Mouse (Mus musculus) lung, adult 2 months (tissue): ENCODE data around the gene Zfp697. TPM values are rescaled to one million over a fixed set of nuclear protein-coding genes. Genes with fewer than 3 reads are reported as not detected.
"Not testable (repeated sequence)": the region's sequence is repeated elsewhere in the genome, so short reads cannot be mapped to it uniquely, and the experiment has no call there.

Experiments used
- DNase-seq: peaks from one replicate; pipeline ENCODE4 v3.0.0; 2022
- H3K4me1 ChIP-seq: fragments of 200-500 bp; 2 replicates; pipeline ENCODE4 v1.6.1; 2011; ENCODE audit warnings: low read length; ENCODE audit not compliant: control insufficient read depth, insufficient read depth
- H3K4me3 ChIP-seq: fragments of 200-500 bp; replicated peaks from 2 replicates; pipeline ENCODE3; 2011; ENCODE audit warnings: low read depth, mild to moderate bottlenecking, control low read depth, low read length; ENCODE audit errors: extremely low read depth
- CTCF ChIP-seq: fragments of 200-500 bp; IDR thresholded peaks from 2 replicates; pipeline ENCODE4 v1.5.1; 2011; ENCODE audit warnings: mild to moderate bottlenecking, low read length, control low read depth; ENCODE audit not compliant: insufficient read depth
- POLR2A ChIP-seq: fragments of 200-500 bp; IDR thresholded peaks from 2 replicates; pipeline ENCODE4 v1.6.1; 2011; ENCODE audit warnings: low read depth, mild to moderate bottlenecking, control low read depth, low read length, borderline replicate concordance; ENCODE audit errors: extremely low read depth
- WGBS: fragments of 180-500 bp; shearing (Covaris S2); methylation state at CpG from one replicate; pipeline ENCODE4 v1.1.7; 2018; 5-methylcytosine and 5-hydroxymethylcytosine counted together
- polyA plus RNA-seq: library from polyadenylated mRNA; depleted of rRNA; stranded (reverse); fragments of >200 nt; gene quantifications from 2 replicates; pipeline ENCODE4 v1.2.3, GENCODE M21; 2012

Gene Zfp697
- polyA plus RNA-seq, 1 experiment, result 17.0 TPM

DNA sequence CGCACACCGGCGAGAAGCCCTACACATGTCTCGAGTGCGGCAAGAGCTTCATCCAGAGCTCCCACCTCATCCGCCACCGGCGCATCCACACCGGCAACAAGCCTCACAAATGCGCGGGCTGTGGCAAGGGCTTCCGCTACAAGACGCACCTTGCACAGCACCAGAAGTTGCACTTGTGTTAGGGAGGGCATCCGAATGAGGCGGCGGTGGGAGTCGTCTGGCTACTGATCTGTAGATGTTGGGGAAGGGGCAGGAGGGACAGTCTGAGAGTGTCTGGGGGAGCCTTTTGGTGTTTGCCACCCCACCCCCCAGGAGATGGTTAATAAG is 46.2 kb downstream of the Zfp697 start:
- peak overlapping the region; percentile 68 for H3K4me3 ChIP-seq
- no peak for TF ChIP-seq CTCF
- no peak for TF ChIP-seq POLR2A
- H3K4me1 ChIP-seq, result peaks cover 5% of the 10 kb centered on the region; the same call in 1 of the 2 replicates
- no peak for DNase-seq
- 38% methylated on average over 17 of the region's 17 CpGs for WGBS

DNA sequence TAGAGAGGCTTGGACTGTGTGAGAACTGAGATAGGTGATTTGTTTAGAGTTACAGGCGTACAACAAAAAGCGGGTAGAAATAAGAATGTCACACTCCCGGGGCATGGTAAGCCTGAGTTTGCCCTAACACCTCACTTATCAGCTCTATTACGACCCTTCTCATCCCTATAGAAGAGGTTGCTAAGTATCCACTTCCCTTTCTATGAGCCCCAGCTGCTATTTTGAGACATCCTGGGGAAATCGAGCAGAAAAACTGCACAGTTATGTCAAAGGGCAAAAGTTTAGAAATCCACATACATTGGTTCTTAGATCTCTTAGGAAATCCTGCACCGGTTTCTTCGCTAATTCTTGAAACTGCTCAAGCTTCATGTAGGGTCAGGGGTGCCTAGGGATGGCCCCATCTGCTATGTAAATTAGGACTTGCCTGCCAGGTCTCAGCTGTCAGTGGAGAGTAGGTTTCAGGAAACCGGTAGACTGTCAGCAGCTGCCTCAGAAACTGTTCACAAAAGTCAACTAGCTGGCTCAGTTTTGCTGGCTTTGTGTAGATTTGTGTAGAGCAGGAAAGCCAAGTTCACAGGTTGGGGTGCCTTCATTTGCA is 46.8 kb downstream of the Zfp697 start:
- H3K4me3 ChIP-seq, result no peak overlapping the region
- WGBS, result 59% methylated on average over 8 of the region's 8 CpGs
- H3K4me1 ChIP-seq, result peaks cover 5% of the 10 kb centered on the region; the same call in 1 of the 2 replicates
- TF ChIP-seq CTCF (no peak), POLR2A (no peak)
- DNase-seq, result no peak

DNA sequence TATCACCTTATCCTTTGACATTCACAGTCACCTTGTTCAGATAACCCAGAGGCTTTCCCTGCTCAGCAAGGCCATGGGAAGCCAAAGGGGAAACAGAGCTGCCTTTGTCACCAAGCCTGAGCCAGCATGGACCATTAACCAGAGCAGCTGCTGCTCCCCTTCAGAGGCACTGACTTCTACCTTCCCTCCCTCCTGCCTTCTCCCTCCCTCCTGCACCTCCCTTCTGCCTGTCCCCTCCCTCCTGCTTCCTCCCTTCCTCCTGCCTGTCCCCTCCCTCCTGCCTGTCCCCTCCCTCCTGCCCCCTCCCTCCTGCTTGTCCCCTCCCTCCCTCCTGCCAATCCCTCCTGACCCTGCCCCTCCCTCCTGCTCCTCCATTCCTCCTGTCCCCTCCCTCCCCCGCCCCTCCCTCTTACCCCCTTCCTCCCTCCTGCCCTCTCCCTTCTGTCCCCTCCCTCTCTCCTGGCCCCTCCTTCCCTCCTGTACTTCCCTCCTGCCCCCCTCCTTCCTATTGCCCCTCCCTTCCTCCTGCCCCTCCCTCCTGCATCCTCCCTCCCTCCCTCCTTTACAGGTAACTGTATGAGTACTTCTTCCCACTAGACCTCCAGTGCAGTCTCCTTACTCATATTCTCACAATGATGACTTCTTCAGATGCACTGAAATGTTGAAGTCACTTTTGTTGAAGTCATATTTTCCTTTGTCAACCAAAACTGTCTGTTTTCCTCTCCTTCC is 52.0 kb downstream of the Zfp697 start:
- DNase-seq, result no peak

DNA sequence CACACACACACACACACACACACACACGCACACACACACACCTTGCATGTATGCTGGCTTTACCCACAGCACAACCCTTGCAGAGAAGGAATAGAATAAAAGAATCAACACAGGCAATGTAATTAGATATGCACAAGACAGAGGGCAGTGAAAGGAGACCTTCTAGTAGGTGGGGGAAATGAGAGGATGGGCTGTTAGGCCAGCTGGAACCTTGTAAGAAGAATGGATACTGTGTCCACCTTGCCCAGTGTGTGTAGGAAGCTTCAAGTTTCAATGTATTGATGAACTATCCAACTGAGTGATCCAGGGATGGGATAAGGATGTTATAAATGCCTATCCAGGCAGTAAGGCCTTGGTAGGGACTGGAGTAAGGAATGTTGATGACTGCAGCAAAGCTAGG is 52.8 kb downstream of the Zfp697 start:
- TF ChIP-seq CTCF (no peak), POLR2A (no peak)
- no peak overlapping the region for H3K4me3 ChIP-seq
- WGBS, result 71% methylated on average over 1 of the region's 1 CpGs
- no peak for DNase-seq
- H3K4me1 ChIP-seq, result no peaks in the 10 kb centered on the region

More for the DNA sequence above, 52.0 kb downstream of the Zfp697 start:
- Histone ChIP-seq H3K4me3 (no peak overlapping the region), H3K4me1 (no peaks in the 10 kb centered on the region)
- TF ChIP-seq CTCF (no peak), POLR2A (no peak)
- WGBS, result no CpG with 5 or more reads among the region's 1 CpGs

DNA sequence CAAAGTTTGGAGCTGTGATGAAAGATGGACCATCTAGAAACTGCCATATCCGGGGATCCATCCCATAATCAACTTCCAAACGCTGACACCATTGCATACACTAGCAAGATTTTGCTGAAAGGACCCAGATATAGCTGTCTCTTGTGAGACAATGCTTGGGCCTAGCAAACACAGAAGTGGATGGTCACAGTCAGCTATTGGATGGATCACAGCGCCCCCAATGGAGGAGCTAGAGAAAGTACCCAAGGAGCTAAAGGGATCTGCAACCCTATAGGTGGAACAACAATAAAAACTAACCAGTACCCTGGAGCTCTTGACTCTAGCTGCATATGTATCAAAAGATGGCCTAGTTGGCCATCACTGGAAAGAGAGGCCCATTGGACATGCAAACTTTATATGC is 60.0 kb downstream of the Zfp697 start:
- not testable (repeated sequence) for H3K4me3 ChIP-seq, DNase-seq, H3K4me1 ChIP-seq
- 51% methylated on average over 3 of the region's 3 CpGs for WGBS

DNA sequence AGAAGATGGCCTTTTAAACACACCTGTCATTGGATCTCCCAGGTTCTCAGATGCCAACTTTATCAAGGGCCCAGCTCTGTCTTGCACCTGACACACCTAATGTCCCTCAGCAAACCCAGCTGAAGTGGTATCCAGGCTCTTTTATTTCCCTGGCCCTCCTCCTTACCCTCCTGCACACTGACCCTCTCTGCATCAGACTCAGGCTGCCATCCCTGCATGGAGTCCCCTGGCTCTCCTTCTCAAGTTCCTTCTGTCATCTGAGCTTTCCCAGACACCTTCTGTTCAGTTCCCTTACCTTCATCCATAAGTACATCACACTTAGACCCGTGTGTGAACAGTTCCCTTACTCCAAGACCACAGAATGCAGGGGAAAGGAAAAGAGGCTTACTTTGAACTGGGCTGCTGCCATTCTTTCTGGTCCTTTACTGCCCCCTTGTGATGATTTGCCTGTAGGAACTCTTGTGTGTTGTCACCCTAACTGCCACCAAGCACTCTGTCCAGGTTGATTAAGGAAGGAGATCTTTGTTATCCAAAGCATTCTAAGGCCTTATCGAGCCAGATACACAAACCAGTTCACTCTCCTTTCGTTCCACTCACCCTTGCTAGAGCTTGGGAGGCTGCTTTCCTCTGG is 61.0 kb downstream of the Zfp697 start:
- WGBS, result 5% methylated on average over 3 of the region's 3 CpGs
- not testable (repeated sequence) for H3K4me3 ChIP-seq, DNase-seq, H3K4me1 ChIP-seq

DNA sequence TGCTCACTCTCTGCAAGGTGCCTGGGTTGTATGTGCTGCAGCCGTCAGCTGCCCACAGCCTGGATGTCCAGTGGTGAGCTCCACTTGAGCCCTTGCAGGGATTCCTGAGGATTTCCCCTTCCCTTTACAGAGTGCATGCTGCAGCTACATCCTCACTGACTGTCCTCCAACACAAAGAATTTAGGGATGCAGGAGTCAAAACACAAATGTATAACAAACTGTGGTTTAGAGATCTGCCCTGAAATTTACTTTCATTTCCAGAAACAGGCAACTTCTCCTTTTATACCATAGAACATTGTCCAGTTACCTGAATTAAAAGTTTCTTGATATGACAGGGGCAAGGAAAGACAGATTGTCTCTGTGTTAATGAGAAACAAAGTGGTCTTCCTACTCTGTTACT is 61.7 kb downstream of the Zfp697 start:
- not testable (repeated sequence) for DNase-seq, H3K4me1 ChIP-seq, H3K4me3 ChIP-seq
- 67% methylated on average over 1 of the region's 1 CpGs for WGBS

DNA sequence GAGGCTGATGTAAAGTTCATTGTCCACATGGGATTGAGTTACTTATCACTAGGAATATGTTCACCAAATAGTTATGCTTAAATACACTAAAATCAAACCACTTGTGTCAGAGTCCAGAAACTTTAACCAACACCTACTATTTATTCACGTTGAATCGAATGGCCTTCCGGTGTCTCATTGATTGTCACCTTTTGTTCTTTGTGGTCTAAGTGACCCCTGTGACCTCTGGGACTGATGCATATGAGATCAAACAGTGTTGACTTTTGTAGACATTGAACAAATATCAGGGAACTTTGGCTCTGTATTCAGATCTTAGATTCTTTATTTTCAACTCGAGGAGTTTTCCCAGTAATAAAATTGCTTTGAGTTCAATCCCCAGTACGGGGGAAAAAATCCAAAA is 71.5 kb downstream of the Zfp697 start:
- not testable (repeated sequence) for DNase-seq, H3K4me3 ChIP-seq, H3K4me1 ChIP-seq
- 66% methylated on average over 5 of the region's 5 CpGs for WGBS

DNA sequence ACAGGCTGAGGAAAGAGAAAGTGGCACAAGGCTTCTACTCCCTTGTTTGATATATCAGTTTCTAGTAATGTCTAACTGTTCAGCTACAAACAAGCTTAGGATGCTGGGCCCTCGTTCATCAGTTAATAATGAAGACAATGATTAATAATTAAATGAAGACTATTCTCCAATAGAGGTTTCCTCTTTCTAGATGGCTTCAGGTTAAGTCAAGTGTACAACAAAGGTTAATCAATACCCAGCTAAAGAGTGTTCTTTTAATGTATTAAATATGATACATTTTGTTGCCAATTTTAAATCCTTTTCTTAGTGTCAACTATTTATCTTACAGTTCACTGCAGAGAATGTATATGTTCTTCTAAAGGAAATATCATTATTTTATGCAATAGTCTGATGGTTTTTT is 74.8 kb downstream of the Zfp697 start, which contains the start of gene Gm4450:
Gene Gm4450 (minus strand): TSS at position 101 of the 400 bp plus-strand sequence.
- WGBS, result 67% methylated on average over 1 of the region's 1 CpGs
- DNase-seq, H3K4me3 ChIP-seq, H3K4me1 ChIP-seq: not testable (repeated sequence)

DNA sequence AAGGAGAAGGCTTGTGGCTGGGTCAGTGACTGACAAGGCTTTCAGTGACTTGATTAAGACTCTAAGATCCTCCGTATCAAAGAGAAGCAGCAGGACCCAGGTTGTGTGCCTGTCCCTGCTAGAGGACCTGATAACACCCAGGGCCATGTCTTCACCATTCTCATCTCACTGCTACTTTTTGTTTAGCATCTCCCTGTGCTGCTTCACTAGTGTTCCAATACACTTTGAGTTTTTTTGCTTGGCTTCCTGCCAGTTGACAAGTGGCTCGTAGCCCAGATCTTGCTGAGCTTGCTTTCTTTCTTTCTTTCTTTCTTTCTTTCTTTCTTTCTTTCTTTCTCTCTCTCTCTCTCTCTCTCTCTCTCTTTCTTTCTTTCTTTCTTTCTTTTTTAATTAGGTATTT is 87.1 kb downstream of the Zfp697 start:
- DNase-seq, H3K4me3 ChIP-seq, H3K4me1 ChIP-seq: not testable (repeated sequence)
- WGBS, result 0% methylated on average over 1 of the region's 2 CpGs

DNA sequence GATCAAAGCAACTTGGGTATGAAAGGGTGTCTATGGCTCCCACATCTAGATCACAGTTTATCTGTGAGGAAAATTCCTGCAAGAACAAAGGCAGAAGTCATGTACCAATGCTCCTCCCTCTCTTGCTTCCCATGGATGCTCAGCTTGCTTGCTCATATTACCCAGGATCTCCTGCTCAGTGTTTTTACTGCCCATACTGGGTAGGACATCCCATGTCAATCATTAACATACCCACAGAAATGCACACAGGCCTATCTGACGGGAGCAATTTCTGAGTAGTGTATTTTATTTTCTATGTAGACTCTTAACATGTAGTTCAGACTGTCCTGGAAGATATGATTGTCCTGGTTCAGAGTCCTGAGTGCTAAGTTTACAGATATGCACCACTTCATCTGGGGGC is 88.8 kb downstream of the Zfp697 start:
- WGBS, result no CpG with 5 or more reads among the region's 1 CpGs

DNA sequence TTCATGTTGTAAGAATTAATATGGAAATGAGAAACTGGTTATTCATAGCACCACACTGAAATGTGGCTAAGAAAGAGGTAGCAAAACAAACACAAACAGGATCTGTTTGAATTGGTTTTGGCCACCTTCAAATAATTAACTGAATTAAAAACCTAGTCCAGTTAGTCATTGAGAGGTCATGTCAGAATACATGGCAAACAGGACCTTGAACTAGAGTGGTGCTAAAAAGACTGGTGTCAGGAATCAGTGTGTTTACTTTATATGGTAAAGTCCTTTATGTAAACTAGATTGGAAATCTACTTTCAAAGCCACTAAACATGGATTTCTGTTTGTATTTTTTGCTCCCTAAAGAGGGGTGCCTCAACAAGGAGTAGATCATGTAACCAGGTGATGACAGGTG is 89.2 kb downstream of the Zfp697 start:
- DNase-seq, H3K4me3 ChIP-seq, H3K4me1 ChIP-seq: not testable (repeated sequence)

More for the DNA sequence above, 88.8 kb downstream of the Zfp697 start:
- DNase-seq, H3K4me3 ChIP-seq, H3K4me1 ChIP-seq: not testable (repeated sequence)

DNA sequence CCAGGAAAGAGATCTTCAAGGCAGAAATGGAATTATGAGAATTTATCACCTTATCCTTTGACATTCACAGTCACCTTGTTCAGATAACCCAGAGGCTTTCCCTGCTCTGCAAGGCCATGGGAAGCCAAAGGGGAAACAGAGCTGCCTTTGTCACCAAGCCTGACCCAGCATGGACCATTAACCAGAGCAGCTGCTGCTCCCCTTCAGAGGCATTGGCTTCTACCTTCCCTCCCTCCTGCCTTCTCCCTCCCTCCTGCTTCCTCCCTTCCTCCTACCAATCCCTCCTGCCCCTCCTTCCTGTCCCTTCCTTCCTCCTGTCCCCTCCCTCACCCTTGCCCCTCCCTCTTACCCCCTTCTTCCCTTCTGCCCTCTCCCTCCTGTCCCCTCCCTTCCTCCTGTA is 111.9 kb downstream of the Zfp697 start:
- H3K4me1 ChIP-seq, H3K4me3 ChIP-seq, DNase-seq: not testable (repeated sequence)

DNA sequence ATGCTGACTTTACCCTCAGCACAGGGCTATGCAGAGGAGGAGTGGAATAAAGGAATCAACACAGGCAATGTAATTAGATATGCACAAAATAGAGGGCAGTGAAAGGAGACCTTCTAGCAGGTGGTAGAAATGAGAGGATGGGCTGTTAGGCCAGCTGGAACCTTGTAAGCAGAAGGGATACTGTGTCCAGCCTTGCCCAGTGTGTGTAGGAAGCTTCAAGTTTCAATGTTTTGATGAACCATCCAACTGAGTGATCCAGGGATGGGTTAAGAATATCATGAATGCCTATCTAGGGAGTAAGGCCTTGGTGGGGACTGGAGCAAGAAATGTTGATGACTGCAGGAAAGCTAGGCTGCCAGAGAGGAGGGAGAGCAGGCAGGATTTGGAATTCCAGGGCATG is 112.8 kb downstream of the Zfp697 start:
- H3K4me3 ChIP-seq, DNase-seq, H3K4me1 ChIP-seq: not testable (repeated sequence)

DNA sequence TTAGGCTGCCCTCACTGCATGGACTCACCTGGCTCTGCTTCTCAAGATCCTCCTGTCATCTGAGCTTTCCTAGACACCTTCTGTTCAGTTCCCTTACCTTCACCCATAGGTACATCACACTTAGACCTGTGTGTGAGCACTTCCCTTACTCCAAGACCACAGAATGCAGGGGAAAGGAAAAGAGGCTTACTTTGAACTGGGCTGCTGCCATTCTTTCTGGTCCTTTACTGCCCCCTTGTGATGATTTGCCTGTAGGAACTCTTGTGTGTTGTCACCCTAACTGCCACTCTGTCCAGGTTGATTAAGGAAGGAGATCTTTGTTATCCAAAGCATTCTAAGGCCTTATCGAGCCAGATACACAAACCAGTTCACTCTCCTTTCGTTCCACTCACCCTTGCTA is 114.5 kb downstream of the Zfp697 start:
- not testable (repeated sequence) for H3K4me3 ChIP-seq, H3K4me1 ChIP-seq, DNase-seq
- no CpG with 5 or more reads among the region's 2 CpGs for WGBS
